Mouse (Mus musculus) MEL (cell line): Measurements from ENCODE around the gene Wars.

Experiments used
- CTCF ChIP-seq, 3 experiments: IDR thresholded peaks in 2 of 3; conservative IDR thresholded peaks in 1 of 3; 2 replicates each; pipeline ENCODE4 v1.5.1; 2011 to 2012; ENCODE audit warnings: low read length in 3 of 3, low read depth in 2 of 3, mild to moderate bottlenecking in 2 of 3, improper control_type of control experiment in 1 of 3, inconsistent platforms in 1 of 3, mixed read lengths in 1 of 3, moderate library complexity in 1 of 3; ENCODE audit not compliant: control insufficient read depth in 1 of 3, insufficient read depth in 1 of 3, poor library complexity in 1 of 3, severe bottlenecking in 1 of 3
- EP300 ChIP-seq, 2 experiments: IDR thresholded peaks; 2 replicates each; pipeline ENCODE4 v1.6.1; 2011; ENCODE audit warnings: improper control_type of control experiment in 2 of 2, low read length in 2 of 2, low read depth in 1 of 2, mild to moderate bottlenecking in 1 of 2
- MAX ChIP-seq: IDR thresholded peaks from 2 replicates; pipeline ENCODE4 v1.6.1; 2011; ENCODE audit warnings: low read length, improper control_type of control experiment
- POLR2AphosphoS2 ChIP-seq: IDR thresholded peaks from 2 replicates; pipeline ENCODE4 v1.6.1; 2011; ENCODE audit warnings: low read length, improper control_type of control experiment
- ZC3H11A ChIP-seq: IDR thresholded peaks from 2 replicates; pipeline ENCODE4 v1.6.1; 2012; ENCODE audit warnings: low read depth, mild to moderate bottlenecking, inconsistent platforms, low read length, improper control_type of control experiment

DNA sequence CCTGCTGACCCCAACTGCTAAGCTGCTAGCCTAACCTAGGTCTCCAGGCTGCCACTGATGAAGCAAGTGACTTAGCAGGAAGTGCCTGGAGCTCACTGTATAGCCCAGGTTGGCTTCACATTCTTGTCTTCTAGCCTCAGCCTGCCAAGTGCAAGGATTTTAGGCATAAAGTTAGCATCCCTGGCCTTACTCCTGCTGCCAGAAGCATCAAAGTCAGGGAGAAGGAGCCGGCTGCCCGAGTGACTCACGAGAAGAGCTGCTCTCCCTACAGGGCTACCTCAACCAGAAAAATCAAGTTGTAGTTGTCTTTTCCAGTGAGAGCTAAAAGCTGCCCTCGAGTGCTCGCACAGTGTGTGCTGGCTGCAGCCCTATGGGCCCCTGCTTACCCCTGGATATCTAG, 35.5 kb downstream of the Wars start:
- TF ChIP-seq POLR2AphosphoS2, result no peak; the same call in 1 of the 2 replicates
- no peak for TF ChIP-seq ZC3H11A
- no peak for TF ChIP-seq EP300 (IDR thresholded peaks at IDR 0.05; ENCODE audit: low read depth in 1 of 2, low read length in 2 of 2)
- no peak for TF ChIP-seq MAX
- no peak for TF ChIP-seq CTCF (IDR thresholded peaks at IDR 0.05 in 2 of 3, conservative IDR thresholded peaks at IDR 0.05 in 1 of 3; ENCODE audit: control insufficient read depth in 1 of 3, insufficient read depth in 1 of 3, low read depth in 2 of 3, low read length in 3 of 3, poor library complexity in 1 of 3, severe bottlenecking in 1 of 3)
